Mouse (Mus musculus): Measurements from ENCODE around the gene Taf5. TPM values are rescaled to one million over a fixed set of nuclear protein-coding genes. Genes with fewer than 3 reads are reported as not detected.

Taf5 gene
- polyA plus RNA-seq, 1 experiment from 2014 or later: 7.2 TPM

Other genes starting within 250 kb of the Taf5 start
- 24.3 and 28.3 TPM in 2 replicates for gene Ina, start 53.0 kb upstream of the Taf5 start, polyA plus RNA-seq (2016; fragmentation: Nextera tagmentation; extraction: Ambion mirVana)
- gene Nt5c2, start 52.6 kb upstream of the Taf5 start, polyA plus RNA-seq (2016; fragmentation: Nextera tagmentation; extraction: Ambion mirVana): 73.7 and 74.1 TPM in 2 replicates
- 36.1 and 36.5 TPM in 2 replicates for gene Pcgf6, start 16.8 kb upstream of the Taf5 start, polyA plus RNA-seq (2016; fragmentation: Nextera tagmentation; extraction: Ambion mirVana)
- 1,163 and 1,191 TPM in 2 replicates for gene Usmg5, start 22.9 kb downstream of the Taf5 start, polyA plus RNA-seq (2016; fragmentation: Nextera tagmentation; extraction: Ambion mirVana)
- gene Pdcd11, start 23.0 kb downstream of the Taf5 start, polyA plus RNA-seq (2016; fragmentation: Nextera tagmentation; extraction: Ambion mirVana): 14.6 TPM in 2 replicates
- 2.8 TPM in 2 replicates for gene Calhm2, start 70.5 kb downstream of the Taf5 start, polyA plus RNA-seq (2016; fragmentation: Nextera tagmentation; extraction: Ambion mirVana)
- not detected in 2 replicates for gene Calhm1, start 76.5 kb downstream of the Taf5 start, polyA plus RNA-seq (2016; fragmentation: Nextera tagmentation; extraction: Ambion mirVana)
- gene Calhm3, start 90.0 kb downstream of the Taf5 start, polyA plus RNA-seq (2016; fragmentation: Nextera tagmentation; extraction: Ambion mirVana): not detected in 2 replicates
- 6.4 TPM in 2 replicates for gene Neurl1a, start 111.1 kb downstream of the Taf5 start, polyA plus RNA-seq (2016; fragmentation: Nextera tagmentation; extraction: Ambion mirVana)

Measured in embryonic facial prominence, embryonic 10.5 days (tissue).